Mouse (Mus musculus): ENCODE data around the gene Erf. TPM values are rescaled to one million over a fixed set of nuclear protein-coding genes. Genes with fewer than 3 reads are reported as not detected.

The Erf gene
- total RNA-seq (2021) = 10 to 100 TPM; 38.1 to 39.5 TPM
- long read RNA-seq, partial matches to known transcripts = 1 of 3 reads
- long read RNA-seq, other reads (novel, unspliced or antisense) = 2 of 3 reads

DNA sequence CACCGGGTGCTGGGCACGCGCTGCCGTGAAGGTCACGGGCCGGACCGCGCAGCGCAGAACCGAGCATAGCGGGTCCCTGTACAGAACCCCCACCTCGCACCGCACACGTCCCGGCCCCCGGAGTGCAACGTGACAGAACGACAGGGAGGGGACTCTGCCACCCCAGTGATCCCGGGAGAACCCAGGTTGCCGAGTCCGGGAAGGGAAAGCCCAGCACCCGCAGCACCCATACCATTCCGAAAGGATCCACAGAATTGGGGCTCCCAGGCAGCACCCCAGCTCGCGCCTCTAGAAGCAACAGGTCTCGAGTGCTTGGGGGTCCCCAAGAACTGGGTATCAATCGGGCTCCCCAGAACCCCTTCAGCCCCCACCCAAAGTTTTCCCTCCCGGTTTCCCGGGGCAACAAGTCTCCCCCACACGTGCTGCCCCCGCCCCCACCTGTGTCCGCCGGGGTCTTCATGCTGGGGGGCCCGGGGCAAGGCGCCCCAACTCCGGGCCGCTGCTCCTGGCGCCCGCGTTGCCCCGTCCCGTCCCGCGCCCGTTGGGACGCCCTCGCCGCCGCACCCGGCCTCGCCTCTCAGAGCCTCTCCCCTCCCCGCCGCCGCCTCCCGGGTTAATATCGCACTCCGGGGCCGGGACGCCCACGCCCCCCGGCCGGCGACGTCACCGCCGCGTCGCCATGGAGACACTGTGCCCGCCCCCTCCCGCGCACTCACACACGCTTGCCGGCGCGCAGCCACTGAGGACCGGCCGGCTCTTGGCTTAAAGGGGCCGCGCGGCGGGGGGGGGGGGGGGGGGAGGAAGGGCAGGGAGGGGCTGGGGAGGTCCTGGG, at the start of gene Erf:
Gene Erf (minus strand): TSS at position 621 of the 832 bp plus-strand sequence.
- DNase-seq (ENCODE audit: low spot score in 2 of 2) = peak; percentile 95 to 97

DNA sequence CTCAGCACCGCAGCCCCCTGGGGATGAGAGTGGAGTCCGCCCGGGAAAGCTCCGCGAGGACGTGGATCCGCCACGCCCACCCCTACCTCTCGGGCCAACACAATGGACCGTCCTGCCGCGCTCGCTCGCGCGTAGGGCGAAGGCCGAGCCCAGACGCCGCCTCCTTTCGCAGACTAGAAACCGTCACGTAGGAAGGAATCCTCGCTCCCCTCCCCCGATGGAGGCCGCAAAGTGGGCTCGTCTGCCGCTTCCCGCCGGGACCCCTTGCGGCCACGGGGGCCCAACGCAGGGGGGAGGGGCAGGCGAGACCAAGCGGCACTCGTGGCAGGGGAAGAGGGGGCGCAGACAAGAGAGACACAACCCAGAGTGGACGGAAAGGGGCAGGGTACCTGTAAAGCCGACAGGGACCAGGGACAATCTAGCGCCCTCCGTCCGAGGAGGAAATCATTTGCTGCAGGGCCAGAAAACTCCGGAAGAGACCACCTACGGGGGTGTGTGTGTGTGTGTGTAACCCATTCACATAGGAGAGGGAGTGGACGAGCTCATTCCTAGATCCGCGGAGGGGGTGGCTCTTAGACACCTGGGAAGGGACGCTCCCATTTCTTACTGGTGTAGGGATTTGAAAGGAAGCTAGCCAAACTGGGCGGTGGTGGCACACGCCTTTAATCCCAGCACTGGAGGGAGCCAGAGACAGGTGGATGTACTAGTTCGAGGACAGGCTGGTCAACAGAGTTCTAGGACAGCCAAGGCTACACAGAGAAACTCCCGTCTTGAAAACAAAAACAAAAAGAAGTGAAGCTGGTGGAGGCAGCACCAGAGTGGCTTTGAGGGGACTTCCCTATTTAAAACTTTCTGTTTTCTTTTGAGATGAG, 47.1 kb upstream of the Erf start, which contains the start of gene Pafah1b3:
Gene Pafah1b3 (minus strand): TSS at position 533 of the 872 bp plus-strand sequence.
- peak; percentile 79 to 83 for DNase-seq (ENCODE audit: low spot score in 2 of 2)

DNA sequence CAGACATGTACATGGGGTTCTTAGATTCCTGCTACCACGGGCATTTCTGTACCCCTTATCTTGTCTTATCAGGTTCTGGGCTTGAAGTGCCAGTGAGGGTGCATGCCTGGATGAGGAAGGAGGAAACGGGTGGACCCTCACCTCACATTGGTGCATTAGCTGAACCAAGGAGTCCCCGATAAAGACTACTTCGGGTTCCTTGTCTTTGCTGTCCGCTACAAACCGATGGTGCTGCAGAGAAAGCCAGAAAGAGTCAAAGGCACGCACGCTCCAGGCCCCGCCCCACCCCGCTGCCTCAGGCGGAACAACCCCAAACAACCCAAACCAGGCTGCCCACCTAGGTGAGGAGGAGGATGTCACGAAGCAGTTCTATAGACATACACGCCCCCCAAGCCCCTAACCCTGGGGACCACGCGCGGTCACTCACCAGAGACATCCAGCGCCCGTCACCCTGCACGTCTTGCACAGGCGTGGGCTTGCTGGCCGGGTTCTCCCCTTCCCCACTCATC, 46.4 kb upstream of the Erf start:
- peak in 1 of 2 experiments; percentile 52 for DNase-seq (ENCODE audit: low spot score in 2 of 2)

DNA sequence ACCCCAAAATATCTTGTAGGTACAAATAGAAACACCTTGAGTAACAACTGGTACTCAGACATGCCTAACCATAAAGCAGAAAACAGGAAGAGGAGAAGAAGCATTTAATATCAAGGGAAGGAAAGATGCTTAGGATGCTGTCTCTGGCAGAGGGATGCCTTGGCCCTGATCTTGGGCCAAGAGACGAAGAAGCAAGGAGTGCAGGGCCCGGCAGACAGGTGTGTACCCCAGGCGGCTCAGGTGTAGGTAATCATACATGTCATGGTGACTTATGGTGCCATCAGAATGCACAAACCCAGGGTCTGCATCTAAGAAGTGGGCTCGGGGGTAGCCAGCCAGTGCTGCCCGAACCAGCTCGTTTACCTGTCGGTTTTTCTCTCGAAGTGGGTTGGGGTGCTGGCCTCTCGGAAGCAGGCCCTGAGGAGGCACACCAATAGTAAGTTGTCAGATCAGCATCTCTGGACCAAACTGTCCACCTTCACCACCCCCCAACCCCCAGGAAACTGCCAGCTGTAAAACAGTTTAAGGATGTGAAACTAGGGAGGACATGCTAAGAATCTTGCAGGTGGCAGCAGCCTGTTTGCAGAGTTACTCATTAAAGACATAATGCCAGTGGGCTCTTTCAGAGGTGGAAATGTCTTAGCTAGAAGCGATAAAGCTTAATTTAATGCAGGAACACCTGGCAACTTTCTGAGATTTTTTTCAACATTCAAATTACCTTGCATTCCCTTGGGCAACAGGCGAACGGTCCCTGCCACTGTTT, 44.6 kb upstream of the Erf start:
- no peak for DNase-seq (ENCODE audit: low spot score in 2 of 2)

DNA sequence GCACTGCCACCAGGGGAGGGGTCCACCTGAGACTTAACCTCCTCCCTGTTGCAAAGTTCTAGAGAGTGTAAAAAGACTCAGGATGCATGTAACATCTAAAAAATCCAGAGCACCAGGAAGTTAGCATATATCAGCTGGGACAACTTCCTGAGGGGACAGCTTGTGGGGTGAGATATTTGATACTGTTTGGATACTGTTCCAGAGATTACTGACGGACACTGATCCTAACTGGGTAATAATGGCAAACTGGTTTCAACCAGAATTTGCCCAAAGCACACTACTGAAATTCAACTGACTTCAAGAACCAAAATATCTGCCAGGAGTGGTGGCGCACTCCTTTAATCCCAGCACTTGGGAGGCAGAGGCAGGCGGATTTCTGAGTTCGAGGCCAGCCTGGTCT, 43.9 kb upstream of the Erf start:
- no peak for DNase-seq (ENCODE audit: low spot score in 2 of 2)

DNA sequence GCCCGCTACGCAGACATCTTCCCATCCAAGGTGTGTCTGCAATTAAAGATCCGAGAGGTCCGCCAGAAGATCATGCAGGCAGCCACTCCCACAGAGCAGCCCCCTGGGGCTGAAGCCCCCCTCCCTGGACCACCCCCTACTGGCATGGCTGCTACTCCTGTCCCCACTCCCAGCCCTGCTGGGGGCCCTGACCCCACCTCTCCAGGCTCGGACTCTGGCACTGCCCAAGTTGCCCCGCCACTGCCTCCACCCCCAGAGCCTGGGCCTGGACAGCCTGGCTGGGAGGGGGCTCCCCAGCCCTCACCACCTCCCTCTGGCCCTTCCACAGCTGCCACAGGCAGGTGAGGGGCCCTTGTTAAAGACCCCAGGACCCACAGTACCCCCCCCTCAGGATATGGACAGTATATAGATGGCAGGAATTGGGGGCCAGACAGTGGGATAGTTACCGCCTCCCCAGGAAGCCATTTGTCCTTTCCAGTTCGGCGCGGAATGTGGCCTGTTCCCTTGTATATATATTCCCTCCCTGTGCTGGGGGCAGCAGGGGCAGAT, 42.7 kb upstream of the Erf start:
- DNase-seq (ENCODE audit: low spot score in 2 of 2) = peak in 1 of 2 experiments; percentile 10

DNA sequence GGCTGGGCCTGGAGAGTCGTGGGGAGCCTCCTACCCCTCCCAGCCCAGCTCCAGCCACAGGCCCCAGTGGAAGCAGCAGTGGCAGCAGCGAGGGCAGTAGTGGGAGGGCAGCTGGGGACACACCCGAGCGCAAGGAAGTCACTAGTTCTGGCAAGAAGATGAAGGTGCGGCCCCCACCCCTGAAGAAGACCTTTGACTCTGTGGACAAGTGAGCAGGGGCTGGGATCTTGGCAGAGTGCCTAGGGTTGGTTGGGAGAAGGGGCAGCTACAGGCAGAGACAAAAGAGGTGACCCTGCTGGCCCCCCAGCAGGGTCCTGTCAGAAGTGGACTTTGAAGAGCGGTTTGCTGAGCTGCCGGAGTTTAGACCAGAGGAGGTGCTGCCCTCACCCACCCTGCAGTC, 41.5 kb upstream of the Erf start:
- peak in 1 of 2 experiments; percentile 15 for DNase-seq (ENCODE audit: low spot score in 2 of 2)

DNA sequence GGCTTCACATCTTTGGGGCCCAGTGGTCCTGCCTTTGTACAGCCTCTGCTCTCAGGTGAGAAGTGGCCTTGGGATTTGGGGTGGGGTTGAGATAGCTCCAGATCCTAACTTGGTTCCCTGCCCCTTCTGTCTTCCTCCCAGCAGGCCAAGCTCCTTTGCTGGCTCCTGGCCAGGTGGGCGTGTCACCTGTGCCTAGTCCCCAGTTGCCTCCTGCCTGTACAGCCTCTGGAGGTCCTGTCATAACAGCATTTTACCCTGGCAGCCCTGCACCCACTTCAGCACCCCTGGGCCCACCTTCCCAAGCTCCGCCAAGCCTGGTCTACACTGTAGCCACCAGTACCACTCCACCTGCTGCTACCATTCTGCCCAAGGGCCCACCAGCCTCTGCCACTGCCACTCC, 40.4 kb upstream of the Erf start:
- peak in 1 of 2 experiments; percentile 50 for DNase-seq (ENCODE audit: low spot score in 2 of 2)

DNA sequence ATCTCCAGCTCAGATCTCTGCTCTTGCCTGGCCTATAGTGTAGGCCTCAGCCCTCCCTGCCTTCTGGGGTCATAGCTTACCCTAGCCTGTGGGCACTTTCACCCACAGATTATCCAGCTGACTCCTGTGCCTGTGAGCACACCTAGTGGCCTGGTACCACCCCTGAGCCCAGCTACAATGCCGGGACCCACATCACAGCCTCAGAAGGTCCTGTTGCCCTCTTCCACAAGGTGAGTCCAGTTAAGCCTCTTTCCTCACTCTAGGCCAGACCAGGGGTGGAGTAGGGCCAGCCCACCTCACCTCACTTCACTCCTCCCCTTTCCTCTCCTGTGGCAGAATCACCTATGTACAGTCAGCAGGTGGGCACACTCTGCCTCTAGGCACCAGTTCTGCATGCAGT, 39.9 kb upstream of the Erf start:
- DNase-seq (ENCODE audit: low spot score in 2 of 2) = no peak

DNA sequence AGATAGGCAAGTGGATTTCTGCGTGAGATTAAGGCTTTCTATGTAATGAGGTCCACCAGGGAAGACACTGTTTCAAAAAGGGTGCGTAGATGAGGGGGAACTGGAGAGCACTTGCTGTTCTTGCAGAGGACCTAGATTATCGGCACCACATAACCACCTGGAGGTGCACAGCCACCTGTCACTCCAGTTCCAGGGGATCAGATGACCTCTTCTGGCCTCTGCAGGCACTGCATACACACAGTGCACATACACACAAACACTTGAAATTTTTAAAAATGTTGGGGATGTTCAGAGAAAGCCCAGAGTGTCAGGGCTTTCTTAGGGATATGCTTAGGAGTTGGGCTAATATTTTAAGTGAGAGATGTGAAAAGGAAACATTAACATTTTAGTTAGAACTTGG, 39.4 kb upstream of the Erf start:
- DNase-seq (ENCODE audit: low spot score in 2 of 2) = no peak

DNA sequence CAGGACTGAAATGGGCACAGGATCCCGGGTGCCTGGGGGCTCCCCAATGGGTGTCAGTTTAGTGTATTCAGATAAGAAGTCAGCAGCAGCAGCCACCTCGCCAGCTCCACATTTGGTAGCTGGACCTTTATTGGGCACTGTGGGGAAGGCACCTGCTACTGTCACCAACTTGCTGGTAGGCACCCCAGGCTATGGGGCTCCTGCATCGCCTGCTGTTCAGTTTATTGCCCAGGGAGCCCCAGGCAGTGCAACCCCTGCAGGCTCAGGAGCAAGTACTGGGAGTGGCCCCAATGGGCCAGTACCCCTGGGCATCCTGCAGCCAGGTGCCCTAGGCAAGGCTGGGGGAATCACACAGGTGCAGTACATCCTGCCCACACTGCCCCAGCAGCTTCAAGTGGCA, 38.2 kb upstream of the Erf start:
- no peak for DNase-seq (ENCODE audit: low spot score in 2 of 2)

DNA sequence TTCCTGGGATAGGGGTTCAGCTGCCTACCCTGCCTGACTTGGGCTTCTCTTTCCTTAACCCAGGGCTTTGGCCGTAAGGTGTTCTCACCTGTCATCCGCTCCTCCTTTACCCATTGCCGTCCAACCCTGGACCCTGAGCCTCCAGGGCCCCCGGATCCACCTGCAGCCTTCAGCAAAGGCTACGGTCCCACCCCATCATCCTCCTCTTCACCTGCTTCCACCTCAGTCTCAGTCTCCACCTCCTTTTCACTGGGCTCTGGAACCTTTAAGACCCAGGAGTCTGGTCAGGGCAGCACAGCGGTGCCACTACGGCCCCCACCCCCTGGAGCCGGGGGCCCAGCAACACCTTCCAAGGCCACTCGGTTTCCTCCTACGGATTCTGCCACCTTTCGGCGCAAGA, 37.5 kb upstream of the Erf start:
- DNase-seq (ENCODE audit: low spot score in 2 of 2) = no peak

DNA sequence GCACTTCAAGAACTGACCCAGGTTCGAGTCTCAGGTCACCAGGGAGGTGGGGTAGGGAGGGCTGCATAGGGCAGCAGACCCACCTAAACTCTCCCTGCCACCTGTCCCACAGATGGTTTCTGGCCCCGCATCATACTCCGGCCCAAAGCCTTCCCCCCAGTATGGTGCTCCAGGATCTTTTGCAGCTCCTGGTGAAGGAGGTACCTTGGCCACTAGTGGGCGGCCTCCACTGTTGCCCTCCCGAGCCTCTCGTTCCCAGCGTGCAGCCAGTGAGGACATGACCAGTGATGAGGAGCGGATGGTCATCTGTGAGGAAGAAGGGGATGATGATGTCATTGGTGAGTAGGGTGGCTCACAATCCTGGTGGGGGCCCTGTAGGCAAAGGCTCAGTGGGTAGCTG, 36.4 kb upstream of the Erf start:
- no peak for DNase-seq (ENCODE audit: low spot score in 2 of 2)

DNA sequence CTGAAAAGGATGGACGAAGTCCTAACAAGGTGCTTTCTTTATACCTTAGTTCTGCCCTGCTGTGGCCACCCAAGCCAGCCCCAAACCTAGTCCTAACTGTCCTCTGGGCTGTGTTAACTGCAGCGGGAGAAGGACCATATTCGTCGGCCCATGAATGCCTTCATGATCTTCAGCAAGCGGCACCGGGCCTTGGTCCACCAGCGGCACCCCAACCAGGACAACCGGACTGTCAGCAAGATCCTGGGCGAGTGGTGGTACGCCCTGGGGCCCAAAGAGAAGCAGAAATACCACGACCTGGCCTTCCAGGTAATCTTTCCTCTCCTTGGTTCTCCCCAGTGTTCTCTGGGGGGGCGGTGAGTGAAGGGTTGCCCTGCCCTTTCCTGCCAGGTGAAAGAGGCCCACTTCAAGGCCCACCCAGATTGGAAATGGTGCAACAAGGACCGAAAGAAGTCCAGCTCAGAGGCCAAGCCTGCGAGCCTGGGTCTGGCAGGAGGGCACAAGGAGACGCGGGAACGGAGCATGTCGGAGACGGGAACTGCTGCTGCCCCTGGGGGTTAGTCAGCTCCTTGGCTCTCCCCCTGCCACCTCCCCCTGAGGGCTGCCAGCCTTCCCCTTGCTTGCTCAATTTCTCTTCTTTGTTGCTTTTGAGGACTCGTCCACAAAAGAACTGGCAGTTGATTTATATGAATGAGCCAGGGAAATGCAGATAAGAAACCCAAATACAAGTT, 35.1 kb upstream of the Erf start:
- no peak for DNase-seq (ENCODE audit: low spot score in 2 of 2)

DNA sequence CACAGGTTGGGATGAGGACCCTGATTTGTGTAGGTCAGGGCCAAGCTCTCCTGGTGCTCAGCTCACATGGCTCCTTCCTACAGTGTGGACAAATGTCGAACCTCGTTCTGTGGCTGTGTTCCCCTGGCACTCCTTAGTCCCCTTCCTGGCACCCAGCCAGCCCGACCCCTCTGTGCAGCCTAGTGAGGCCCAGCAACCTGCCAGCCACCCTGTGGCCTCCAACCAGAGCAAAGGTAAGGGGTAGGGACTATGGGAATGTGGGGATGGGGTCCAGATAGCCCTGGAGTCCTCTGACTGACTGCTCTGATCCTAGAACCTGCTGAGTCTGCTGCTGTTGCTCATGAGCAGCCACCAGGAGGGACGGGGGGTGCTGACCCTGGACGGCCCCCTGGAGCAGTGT, 34.2 kb upstream of the Erf start:
- peak in 1 of 2 experiments; percentile 27 for DNase-seq (ENCODE audit: low spot score in 2 of 2)

DNA sequence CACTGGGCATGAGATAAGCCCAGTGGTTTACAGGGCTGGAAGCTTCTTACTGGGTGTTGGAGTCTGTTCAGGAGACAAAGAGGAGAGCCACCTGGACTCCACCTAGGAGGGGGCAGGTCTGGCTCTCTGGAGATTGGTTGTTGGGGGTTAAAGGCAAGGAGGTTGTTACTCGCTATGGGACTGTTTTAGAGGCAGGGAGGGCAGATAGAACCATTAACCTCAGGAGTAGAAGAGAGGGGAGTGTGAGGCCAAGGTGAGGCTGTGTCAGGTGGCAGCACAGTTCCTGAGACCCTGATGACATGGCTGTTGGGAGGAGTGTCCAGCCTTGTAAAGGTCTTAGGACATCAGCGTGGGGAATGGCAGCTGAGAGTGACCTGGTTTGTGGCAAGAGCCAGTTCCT, 33.6 kb upstream of the Erf start:
- DNase-seq (ENCODE audit: low spot score in 2 of 2) = no peak

DNA sequence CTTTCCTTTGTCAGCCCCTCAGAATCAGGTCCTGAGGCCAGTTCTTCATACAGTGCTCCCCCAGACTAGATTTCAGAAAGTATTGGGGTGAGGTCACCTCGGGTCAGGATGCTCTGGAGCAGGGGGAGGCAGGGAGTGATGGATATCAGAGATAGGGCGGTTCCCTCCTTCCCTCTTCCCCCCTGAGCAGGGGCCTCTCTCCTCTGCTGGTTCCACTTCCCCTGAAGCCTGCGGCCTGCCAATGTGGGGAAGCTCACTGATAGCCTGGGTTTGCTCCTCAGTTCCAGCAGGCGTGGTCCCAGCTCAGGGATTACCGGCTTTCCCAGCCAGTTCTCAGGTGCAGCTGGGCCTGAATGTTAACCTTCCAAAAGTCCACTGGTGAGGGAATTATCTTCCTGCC, 33.1 kb upstream of the Erf start:
- DNase-seq (ENCODE audit: low spot score in 2 of 2) = peak; percentile 21 to 29

DNA sequence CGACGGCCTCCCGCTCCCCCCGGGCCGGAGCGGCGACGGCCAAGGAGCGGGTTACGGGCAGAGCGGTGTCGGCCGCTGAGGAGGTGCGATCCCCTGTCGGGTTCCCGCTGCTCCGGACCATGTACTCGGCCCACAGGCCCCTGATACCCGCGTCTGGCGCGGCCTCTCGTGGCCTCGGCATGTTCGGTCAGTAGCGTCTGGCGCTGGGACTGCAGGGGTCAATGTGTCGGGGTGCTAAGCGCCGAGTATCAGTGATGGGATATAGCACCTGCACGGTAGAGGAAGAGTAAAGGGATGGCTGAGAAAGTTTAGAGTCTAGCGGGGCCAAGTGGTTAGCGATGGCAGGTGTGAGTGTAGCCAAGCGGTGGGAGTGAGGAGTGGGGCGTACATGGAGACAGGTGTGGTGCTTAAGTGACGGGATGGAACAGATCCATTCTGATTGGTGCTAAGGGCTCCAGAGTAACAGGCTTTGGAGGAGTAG, 32.2 kb upstream of the Erf start:
- peak; percentile 49 to 70 for DNase-seq (ENCODE audit: low spot score in 2 of 2)

DNA sequence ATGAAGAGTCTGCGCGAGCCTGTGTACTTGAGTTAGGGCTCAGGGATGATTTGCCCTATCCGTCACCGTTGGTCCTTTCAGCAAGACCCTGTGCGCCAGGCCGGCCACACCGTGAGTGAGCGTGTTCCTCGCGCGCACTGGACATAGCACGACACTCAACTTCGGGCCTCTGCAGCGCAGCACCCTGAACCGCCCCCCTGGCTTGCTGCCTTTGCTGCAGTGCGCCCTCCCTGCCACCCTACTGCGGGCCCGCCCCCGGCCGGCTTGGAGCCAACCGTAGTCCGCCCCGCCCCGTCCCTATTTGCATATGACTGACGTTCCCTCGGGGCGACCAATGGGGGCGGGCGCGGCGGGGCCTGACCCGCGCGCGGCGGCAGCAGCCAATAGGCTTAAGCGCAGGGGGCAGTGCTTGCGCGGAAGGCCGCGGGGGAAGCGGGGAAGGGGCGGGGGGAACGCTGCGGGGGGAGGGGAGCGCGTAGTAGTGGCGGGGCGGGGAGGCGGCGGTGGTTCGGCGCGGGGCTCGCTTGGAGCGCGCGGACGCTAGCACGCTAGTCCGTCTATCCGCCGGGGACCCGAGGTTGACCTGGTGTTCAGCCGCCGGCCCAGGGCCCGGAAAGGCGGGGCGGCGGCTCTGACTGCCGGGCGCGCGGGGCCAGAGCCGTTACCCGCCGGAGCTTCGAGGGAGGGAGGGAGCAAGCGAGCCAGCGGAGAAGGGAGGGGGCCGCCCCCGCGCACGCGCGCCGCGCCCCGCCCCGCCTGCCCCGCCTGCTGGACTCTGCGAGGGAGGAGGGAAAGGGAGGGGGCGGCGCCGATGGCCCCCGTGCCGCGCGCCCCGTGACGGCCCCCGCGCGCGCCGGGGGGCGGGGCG, 31.4 kb upstream of the Erf start:
- DNase-seq (ENCODE audit: low spot score in 2 of 2) = peak; percentile 96 to 98
